Comparison of ENCODE assay signal across 17 mouse cellular contexts in genomic region chr6:93924568-93924967, GRCm38 (mm10).
"Had no signal": no experiment of that assay in that cellular context is flagged by ENCODE, and none has a peak within 500 bp of the region (broad histone marks: within the 10 kb centered on the region; RNA-seq: fewer than 3 reads in every experiment).

No protein-coding gene starts in this region.

- DNase-seq: lung, adult 2 months; lung, postnatal 14 days; lung, postnatal 36 days; right cerebral cortex, postnatal 14 days; thymus, adult 2 months; thymus, postnatal 25 days; thymus, postnatal 4 days had no signal

- H3K36me3 ChIP-seq: lung, embryonic 15.5 days; midbrain, embryonic 13.5 days; midbrain, embryonic 15.5 days; neural tube, embryonic 13.5 days; stomach, embryonic 15.5 days had no signal

- H3K9ac ChIP-seq: lung, embryonic 15.5 days; midbrain, embryonic 13.5 days; midbrain, embryonic 15.5 days; neural tube, embryonic 13.5 days; stomach, embryonic 15.5 days had no signal

- H3K4me2 ChIP-seq: lung, embryonic 15.5 days; midbrain, embryonic 11.5 days; midbrain, embryonic 13.5 days; midbrain, embryonic 15.5 days; neural tube, embryonic 13.5 days; stomach, embryonic 15.5 days had no signal

- ATAC-seq: lung, postnatal 0 days; midbrain, embryonic 13.5 days; midbrain, embryonic 15.5 days had no signal

- H3K27ac ChIP-seq: lung, embryonic 15.5 days; macrophage; midbrain, embryonic 13.5 days; midbrain, embryonic 15.5 days; neural tube, embryonic 13.5 days; stomach, embryonic 15.5 days; stomach, postnatal 0 days had no signal

- H3K27me3 ChIP-seq: lung, embryonic 15.5 days; megakaryocyte, embryonic 14.5 days; midbrain, embryonic 13.5 days; midbrain, embryonic 15.5 days; neural tube, embryonic 13.5 days; stomach, embryonic 15.5 days had no signal

- H3K4me1 ChIP-seq: lung, embryonic 15.5 days; megakaryocyte, embryonic 14.5 days; midbrain, embryonic 15.5 days; stomach, embryonic 15.5 days had no signal

- H3K9me3 ChIP-seq: lung, embryonic 15.5 days; midbrain, embryonic 13.5 days; midbrain, embryonic 15.5 days; neural tube, embryonic 13.5 days; stomach, embryonic 15.5 days had no signal

- H3K4me3 ChIP-seq: lung, embryonic 15.5 days; megakaryocyte, embryonic 14.5 days; midbrain, embryonic 13.5 days; midbrain, embryonic 15.5 days; neural tube, embryonic 13.5 days; stomach, embryonic 15.5 days had no signal
